Mouse (Mus musculus) brain, embryonic 14.5 days (tissue): ENCODE measurements around the gene Camk2n1.

ENCODE experiments used
- CTCF ChIP-seq: fragments of 200-500 bp; IDR thresholded peaks from 2 replicates; pipeline ENCODE4 v1.5.1; 2012; ENCODE audit warnings: inconsistent platforms, mild to moderate bottlenecking, moderate library complexity, borderline replicate concordance; ENCODE audit not compliant: insufficient read depth, insufficient read length; ENCODE audit errors: extremely low read depth
- POLR2A ChIP-seq: fragments of 200-500 bp; IDR thresholded peaks from 2 replicates; pipeline ENCODE4 v1.6.1; 2012; ENCODE audit warnings: mild to moderate bottlenecking, inconsistent platforms, borderline replicate concordance; ENCODE audit not compliant: poor library complexity, insufficient read depth, insufficient read length, severe bottlenecking; ENCODE audit errors: extremely low read depth

- TF ChIP-seq CTCF (no peak), POLR2A (no peak)
These were observed 9.2 kb upstream of the Camk2n1 start for GRCm38 (mm10) chr4:138444941-138445340.
